Mouse (Mus musculus) erythroblast, embryonic 14.5 days (primary cell): ENCODE results near the gene Eng. TPM values are rescaled to one million over a fixed set of nuclear protein-coding genes. Genes with fewer than 3 reads are reported as not detected.

Experiments used
- H3K27me3 ChIP-seq: 2 replicates; pipeline ENCODE4 v1.6.1; 2012; ENCODE audit warnings: inconsistent platforms; ENCODE audit not compliant: control insufficient read depth
- H3K36me3 ChIP-seq: 2 replicates; pipeline ENCODE4 v1.6.1; 2012; ENCODE audit warnings: mild to moderate bottlenecking, inconsistent platforms; ENCODE audit not compliant: control insufficient read depth
- H3K4me1 ChIP-seq: 2 replicates; pipeline ENCODE4 v1.6.1; 2012; ENCODE audit warnings: inconsistent platforms; ENCODE audit not compliant: control insufficient read depth
- H3K4me3 ChIP-seq: replicated peaks from 2 replicates; pipeline ENCODE3; 2012; ENCODE audit warnings: moderate library complexity, mild to moderate bottlenecking, inconsistent platforms
- H3K9me3 ChIP-seq: 2 replicates; pipeline ENCODE4 v1.6.1; 2012; ENCODE audit warnings: low read length, inconsistent platforms, mixed read lengths; ENCODE audit not compliant: control insufficient read depth
- GATA1 ChIP-seq: IDR thresholded peaks from 2 replicates; pipeline ENCODE4 v1.6.1; 2012; ENCODE audit warnings: low read length, inconsistent platforms, mixed read lengths
- TAL1 ChIP-seq: IDR thresholded peaks from 3 replicates; pipeline ENCODE4 v1.6.1; 2012; ENCODE audit warnings: low read length, inconsistent platforms, mixed read lengths
- polyA plus RNA-seq: library from polyadenylated mRNA; stranded (reverse); fragments of >175 nt; gene quantifications from 2 replicates; pipeline ENCODE4 v1.2.3, GENCODE M21; 2012

The Eng gene
- polyA plus RNA-seq, 1 experiment, result 0.60 TPM

GRCm38 (mm10) chr2:32714987-32715425 lies 68.6 kb downstream of the Eng start:
- Histone ChIP-seq H3K4me3 (no peak overlapping the region), H3K36me3 (peaks cover 17% of the 10 kb centered on the region), H3K4me1 (peaks cover 32% of the 10 kb centered on the region), H3K9me3 (no peaks in the 10 kb centered on the region), H3K27me3 (peaks cover 2% of the 10 kb centered on the region; the same call in 1 of the 2 replicates)
- no peak for TF ChIP-seq GATA1
- TF ChIP-seq TAL1, result no peak

GRCm38 (mm10) chr2:32718761-32719160 lies 72.4 kb downstream of the Eng start:
- TF ChIP-seq GATA1 (no peak), TAL1 (no peak)
- Histone ChIP-seq H3K4me1 (peaks cover 9% of the 10 kb centered on the region), H3K27me3 (peaks cover 2% of the 10 kb centered on the region; the same call in 1 of the 2 replicates), H3K9me3 (no peaks in the 10 kb centered on the region), H3K4me3 (no peak overlapping the region), H3K36me3 (no peaks in the 10 kb centered on the region)

- Histone ChIP-seq H3K36me3 (no peaks in the 10 kb centered on the region), H3K4me3 (no peak overlapping the region), H3K4me1 (peaks cover 2% of the 10 kb centered on the region), H3K9me3 (no peaks in the 10 kb centered on the region), H3K27me3 (peaks cover 2% of the 10 kb centered on the region; the same call in 1 of the 2 replicates)
- no peak for TF ChIP-seq GATA1
Measured at GRCm38 (mm10) chr2:32720053-32720452, 73.7 kb downstream of the Eng start.

- H3K36me3 ChIP-seq, result no peaks in the 10 kb centered on the region
- H3K4me3 ChIP-seq, result no peak within 1 kb of the TSS
- H3K9me3 ChIP-seq, result no peaks in the 10 kb centered on the region
- peaks cover 2% of the 10 kb centered on the region for H3K4me1 ChIP-seq
- peaks cover 2% of the 10 kb centered on the region; the same call in 1 of the 2 replicates for H3K27me3 ChIP-seq
- TF ChIP-seq TAL1 (no peak), GATA1 (no peak)
Measured at GRCm38 (mm10) chr2:32720681-32721229, 74.4 kb downstream of the Eng start, which contains the start of gene Sh2d3c. TSS of gene Sh2d3c (plus strand) at chr2:32721055.

GRCm38 (mm10) chr2:32722046-32722445 lies 75.7 kb downstream of the Eng start:
- no peak overlapping the region for H3K4me3 ChIP-seq
- peaks cover 3% of the 10 kb centered on the region for H3K4me1 ChIP-seq
- no peaks in the 10 kb centered on the region for H3K36me3 ChIP-seq
- no peaks in the 10 kb centered on the region for H3K27me3 ChIP-seq
- H3K9me3 ChIP-seq, result no peaks in the 10 kb centered on the region
- no peak for TF ChIP-seq TAL1
- no peak for TF ChIP-seq GATA1

GRCm38 (mm10) chr2:32722581-32722980 lies 76.2 kb downstream of the Eng start:
- H3K27me3 ChIP-seq, result no peaks in the 10 kb centered on the region
- no peak overlapping the region for H3K4me3 ChIP-seq
- peaks cover 8% of the 10 kb centered on the region for H3K4me1 ChIP-seq
- no peaks in the 10 kb centered on the region for H3K36me3 ChIP-seq
- no peak for TF ChIP-seq GATA1
- no peak for TF ChIP-seq TAL1
- no peaks in the 10 kb centered on the region for H3K9me3 ChIP-seq

- H3K4me1 ChIP-seq, result peaks cover 10% of the 10 kb centered on the region
- H3K4me3 ChIP-seq, result no peak overlapping the region
- no peaks in the 10 kb centered on the region for H3K36me3 ChIP-seq
- TF ChIP-seq GATA1, result no peak
- TF ChIP-seq TAL1, result no peak
- H3K27me3 ChIP-seq, result no peaks in the 10 kb centered on the region
- no peaks in the 10 kb centered on the region for H3K9me3 ChIP-seq
Measured at GRCm38 (mm10) chr2:32724149-32724548, 77.8 kb downstream of the Eng start.

GRCm38 (mm10) chr2:32724832-32725790 lies 78.7 kb downstream of the Eng start:
- H3K9me3 ChIP-seq, result no peaks in the 10 kb centered on the region
- H3K36me3 ChIP-seq, result no peaks in the 10 kb centered on the region
- no peak overlapping the region for H3K4me3 ChIP-seq
- peaks cover 10% of the 10 kb centered on the region for H3K4me1 ChIP-seq
- TF ChIP-seq TAL1 (no peak), GATA1 (no peak)
- H3K27me3 ChIP-seq, result no peaks in the 10 kb centered on the region

- Histone ChIP-seq H3K9me3 (no peaks in the 10 kb centered on the region), H3K27me3 (no peaks in the 10 kb centered on the region), H3K36me3 (no peaks in the 10 kb centered on the region)
Measured at GRCm38 (mm10) chr2:32727435-32727834, 81.0 kb downstream of the Eng start.

More at GRCm38 (mm10) chr2:32727435-32727834, 81.0 kb downstream of the Eng start:
- Histone ChIP-seq H3K4me3 (peak overlapping the region; percentile 14), H3K4me1 (peaks cover 7% of the 10 kb centered on the region)
- TF ChIP-seq GATA1 (no peak), TAL1 (no peak)
